Mouse (Mus musculus) MEL (cell line): ENCODE measurements at regions not wholly inside any gene's neighbourhood (a gene's known extent, or its start where the extent isn't known, plus 50 kb on each side); places are given as distances from the start of the nearest gene placed in this dataset.

ENCODE experiments used
- DNase-seq: peaks from one replicate; pipeline ENCODE4 v3.0.0; 2011; ENCODE audit warnings: low read depth, low spot score
- H3K27ac ChIP-seq: 2 replicates; pipeline ENCODE4 v1.5.1; 2012; ENCODE audit warnings: low read depth, mild to moderate bottlenecking, control low read depth, low read length, moderate library complexity; ENCODE audit not compliant: control insufficient read depth
- H3K27me3 ChIP-seq, 2 experiments: fragments of 150-350 bp in 1 of 2; sonication (generic) in 1 of 2; 2 replicates each; pipeline ENCODE4 v1.6.1; 2012; ENCODE audit warnings: low read length in 2 of 2, mild to moderate bottlenecking in 2 of 2, improper control_type of control experiment in 1 of 2, moderate library complexity in 1 of 2; ENCODE audit not compliant: insufficient read depth in 2 of 2, control insufficient read depth in 1 of 2
- H3K36me3 ChIP-seq, 2 experiments: 2 replicates each; pipeline ENCODE4 v1.6.1; 2012 to 2014; ENCODE audit warnings: low read length in 2 of 2, improper control_type of control experiment in 1 of 2, inconsistent platforms in 1 of 2, mild to moderate bottlenecking in 1 of 2; ENCODE audit not compliant: insufficient read depth in 2 of 2, control insufficient read depth in 1 of 2
- H3K4me1 ChIP-seq, 2 experiments: fragments of 150-350 bp in 1 of 2; sonication (generic) in 1 of 2; 2 replicates each; pipeline ENCODE4 v1.6.1; 2012; ENCODE audit warnings: low read length in 2 of 2, improper control_type of control experiment in 1 of 2, mild to moderate bottlenecking in 1 of 2; ENCODE audit not compliant: insufficient read depth in 2 of 2, control insufficient read depth in 1 of 2
- H3K4me3 ChIP-seq, 2 experiments: fragments of 150-350 bp in 1 of 2; sonication (generic) in 1 of 2; 2 replicates each; pipeline ENCODE4 v1.5.1; 2012; ENCODE audit warnings: low read depth in 2 of 2, low read length in 2 of 2, mild to moderate bottlenecking in 2 of 2, moderate library complexity in 2 of 2, control low read depth in 1 of 2, improper control_type of control experiment in 1 of 2; ENCODE audit not compliant: control insufficient read depth in 1 of 2, insufficient read depth in 1 of 2
- H3K79me2 ChIP-seq: 2 replicates; pipeline ENCODE4 v1.6.1; 2012; ENCODE audit warnings: mild to moderate bottlenecking, low read length, moderate library complexity; ENCODE audit not compliant: control insufficient read depth, poor library complexity, insufficient read depth
- H3K9ac ChIP-seq: 2 replicates; pipeline ENCODE4 v1.6.1; 2012; ENCODE audit warnings: low read depth, mild to moderate bottlenecking, control low read depth, low read length, moderate library complexity; ENCODE audit not compliant: control insufficient read depth, poor library complexity, severe bottlenecking
- H3K9me3 ChIP-seq: fragments of 150-350 bp; sonication (generic); replicated peaks from 2 replicates; pipeline ENCODE4 v1.6.1; 2012; ENCODE audit warnings: mild to moderate bottlenecking, low read length, improper control_type of control experiment, moderate library complexity; ENCODE audit not compliant: insufficient read depth
- CHD2 ChIP-seq: IDR thresholded peaks from 2 replicates; pipeline ENCODE4 v1.6.1; 2011; ENCODE audit warnings: low read length, improper control_type of control experiment
- ELF1 ChIP-seq: IDR thresholded peaks from 2 replicates; pipeline ENCODE4 v1.6.1; 2014; ENCODE audit warnings: low read depth, mild to moderate bottlenecking, inconsistent platforms, low read length, improper control_type of control experiment, moderate library complexity
- ETS1 ChIP-seq: IDR thresholded peaks from 2 replicates; pipeline ENCODE4 v1.6.1; 2012; ENCODE audit warnings: low read depth, mild to moderate bottlenecking, inconsistent platforms, low read length, improper control_type of control experiment, moderate library complexity
- GATA1 ChIP-seq: IDR thresholded peaks from 2 replicates; pipeline ENCODE4 v1.6.1; 2011; ENCODE audit warnings: low read depth, low read length, improper control_type of control experiment
- MAX ChIP-seq: IDR thresholded peaks from 2 replicates; pipeline ENCODE4 v1.6.1; 2011; ENCODE audit warnings: low read length, improper control_type of control experiment
- RAD21 ChIP-seq: IDR thresholded peaks from 2 replicates; pipeline ENCODE4 v1.6.1; 2011; ENCODE audit warnings: mild to moderate bottlenecking, low read depth, low read length, improper control_type of control experiment
- RCOR1 ChIP-seq: IDR thresholded peaks from 2 replicates; pipeline ENCODE4 v1.6.1; 2012; ENCODE audit warnings: low read depth, mild to moderate bottlenecking, inconsistent platforms, low read length, improper control_type of control experiment
- SIN3A ChIP-seq: IDR thresholded peaks from 2 replicates; pipeline ENCODE4 v1.6.1; 2012; ENCODE audit warnings: low read length, improper control_type of control experiment, inconsistent platforms
- USF1 ChIP-seq: IDR thresholded peaks from 2 replicates; pipeline ENCODE4 v1.6.1; 2014; ENCODE audit warnings: low read depth, mild to moderate bottlenecking, inconsistent platforms, low read length, improper control_type of control experiment, moderate library complexity
- ZC3H11A ChIP-seq: IDR thresholded peaks from 2 replicates; pipeline ENCODE4 v1.6.1; 2012; ENCODE audit warnings: low read depth, mild to moderate bottlenecking, inconsistent platforms, low read length, improper control_type of control experiment
- ZKSCAN1 ChIP-seq: IDR thresholded peaks from 2 replicates; pipeline ENCODE4 v1.6.1; 2012; ENCODE audit warnings: low read depth, mild to moderate bottlenecking, inconsistent platforms, low read length, improper control_type of control experiment, moderate library complexity
- ZNF384 ChIP-seq: IDR thresholded peaks from 2 replicates; pipeline ENCODE4 v1.6.1; 2012; ENCODE audit warnings: low read depth, mild to moderate bottlenecking, inconsistent platforms, low read length, improper control_type of control experiment

- no peak for TF ChIP-seq ETS1
- TF ChIP-seq ZNF384 = no peak
- no peak for TF ChIP-seq GATA1
- no peak for TF ChIP-seq ZKSCAN1
- TF ChIP-seq ELF1 = no peak
- Histone ChIP-seq H3K9ac (no peak overlapping the region), H3K36me3 (no peaks in the 10 kb centered on the region), H3K79me2 (no peaks in the 10 kb centered on the region), H3K4me1 (no peaks in the 10 kb centered on the region), H3K27ac (no peak overlapping the region), H3K9me3 (no peaks in the 10 kb centered on the region), H3K27me3 (no peaks in the 10 kb centered on the region), H3K4me3 (no peak overlapping the region)
- no peak for DNase-seq
Measured at GRCm38 (mm10) chr5:50406923-50407322, 348.1 kb upstream of the Adgra3 start.

GRCm38 (mm10) chr5:50406520-50406919 is 347.7 kb upstream of the Adgra3 start:
- Histone ChIP-seq H3K9me3 (no peaks in the 10 kb centered on the region), H3K4me3 (no peak overlapping the region), H3K36me3 (no peaks in the 10 kb centered on the region), H3K4me1 (no peaks in the 10 kb centered on the region), H3K27me3 (no peaks in the 10 kb centered on the region), H3K79me2 (no peaks in the 10 kb centered on the region), H3K27ac (no peak overlapping the region), H3K9ac (no peak overlapping the region)
- TF ChIP-seq RCOR1 (no peak), ZC3H11A (no peak), RAD21 (no peak), CHD2 (no peak), GATA1 (no peak), USF1 (no peak), SIN3A (no peak), MAX (no peak)
- no peak for DNase-seq
